Mouse (Mus musculus) testis, adult 2 months (tissue): ENCODE measurements around the gene Cux2.

ENCODE experiments used
- CTCF ChIP-seq: fragments of 200-500 bp; IDR thresholded peaks from 2 replicates; pipeline ENCODE4 v1.5.1; 2012; ENCODE audit warnings: low read depth, mild to moderate bottlenecking, inconsistent platforms, low read length, moderate library complexity; ENCODE audit not compliant: control insufficient read depth, insufficient read depth, insufficient replicate concordance
- POLR2A ChIP-seq: fragments of 200-500 bp; IDR thresholded peaks from 2 replicates; pipeline ENCODE4 v1.6.1; 2012; ENCODE audit warnings: low read depth, mild to moderate bottlenecking, inconsistent platforms, low read length, moderate library complexity; ENCODE audit not compliant: control insufficient read depth

DNA sequence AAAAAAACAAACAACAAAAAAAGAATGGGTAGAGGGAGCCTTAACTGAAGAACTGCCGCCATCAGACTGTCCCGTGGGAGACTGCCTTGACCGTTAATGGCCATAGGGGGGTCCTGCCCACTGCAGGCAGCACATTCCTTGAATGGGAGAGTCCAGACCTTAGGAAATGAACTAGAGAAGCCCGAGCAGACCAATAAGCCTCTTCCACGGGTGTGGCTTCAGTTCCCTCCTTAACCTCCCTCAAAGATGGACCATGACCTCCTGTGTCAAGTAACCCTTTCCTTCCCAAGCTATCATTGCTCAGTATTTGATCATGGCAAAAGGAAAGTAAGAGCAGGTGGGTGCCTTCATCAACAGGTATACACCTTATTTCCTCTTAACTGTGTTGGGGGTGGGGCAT, 187.9 kb downstream of the Cux2 start:
- TF ChIP-seq POLR2A (no peak), CTCF (no peak)
